Mouse (Mus musculus) embryonic facial prominence, embryonic 10.5 days (tissue): ENCODE measurements around the gene Nos2. TPM values are rescaled to one million over a fixed set of nuclear protein-coding genes. Genes with fewer than 3 reads are reported as not detected.
A peak's percentile ranks its signal among the peaks of the same experiment; 100 is the strongest.

Experiments
- DNase-seq: peaks from one replicate; pipeline ENCODE4 v3.0.0-alpha.2; 2017; ENCODE audit warnings: low spot score
- H3K27ac ChIP-seq: fragments of 300-500 bp; sonication (generic); replicated peaks from 2 replicates; pipeline ENCODE4 v1.5.1; 2016; ENCODE audit warnings: mild to moderate bottlenecking
- H3K27me3 ChIP-seq: fragments of 300-500 bp; sonication (generic); replicated peaks from 2 replicates; pipeline ENCODE4 v1.6.1; 2016; ENCODE audit warnings: low read depth, mild to moderate bottlenecking; ENCODE audit not compliant: poor library complexity, severe bottlenecking
- H3K36me3 ChIP-seq: fragments of 300-500 bp; sonication (generic); replicated peaks from 2 replicates; pipeline ENCODE4 v1.6.1; 2016; ENCODE audit warnings: mild to moderate bottlenecking, moderate library complexity
- H3K4me1 ChIP-seq: fragments of 300-500 bp; sonication (generic); 2 replicates; pipeline ENCODE4 v1.6.1; 2016
- H3K4me3 ChIP-seq: fragments of 300-500 bp; sonication (generic); 2 replicates; pipeline ENCODE4 v1.5.1; 2016; ENCODE audit warnings: mild to moderate bottlenecking, moderate library complexity
- H3K9me3 ChIP-seq: fragments of 300-500 bp; sonication (generic); 2 replicates; pipeline ENCODE4 v1.6.1; 2016; ENCODE audit warnings: mild to moderate bottlenecking
- WGBS: fragments of 180-500 bp; shearing (Covaris S2); methylation state at CpG from one replicate; pipeline ENCODE4 v1.1.7; 2016; 5-methylcytosine and 5-hydroxymethylcytosine counted together
- polyA plus RNA-seq: library from polyadenylated mRNA; unstranded; fragments of >200 nt; fragmentation: Nextera tagmentation; extraction: Ambion mirVana; gene quantifications from 2 replicates; pipeline ENCODE4 v1.2.1, GENCODE M21; 2016

The Nos2 gene
- polyA plus RNA-seq, 1 experiment from 2014 or later = 1.3 TPM

DNA sequence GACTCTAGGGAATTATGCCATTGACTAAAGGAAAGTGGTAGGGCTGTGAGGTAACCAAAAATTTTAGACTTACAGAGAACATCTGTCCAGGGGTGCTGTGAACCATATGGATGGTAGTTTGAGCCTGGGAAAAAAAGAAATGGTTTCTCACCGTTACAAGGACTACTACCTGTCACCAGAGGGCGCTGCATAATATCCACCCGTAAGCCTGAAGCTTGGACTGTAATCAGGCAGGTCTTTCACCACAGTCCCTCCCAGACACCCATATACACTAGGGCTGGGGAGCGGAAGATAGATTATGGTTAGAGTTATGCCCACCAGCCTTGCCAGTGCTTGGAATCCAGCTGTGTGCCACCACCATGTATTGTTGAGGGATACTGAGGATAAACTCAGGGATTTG lies 46.8 kb downstream of the Nos2 start:
- 23% methylated on average over 4 of the region's 4 CpGs for WGBS
- DNase-seq = peak; percentile 41
- H3K27ac ChIP-seq = no peak overlapping the region
- no peaks in the 10 kb centered on the region for H3K9me3 ChIP-seq
- H3K27me3 ChIP-seq = no peaks in the 10 kb centered on the region
- no peaks in the 10 kb centered on the region for H3K36me3 ChIP-seq
- H3K4me3 ChIP-seq = no peak overlapping the region
- H3K4me1 ChIP-seq = peaks cover 12% of the 10 kb centered on the region

DNA sequence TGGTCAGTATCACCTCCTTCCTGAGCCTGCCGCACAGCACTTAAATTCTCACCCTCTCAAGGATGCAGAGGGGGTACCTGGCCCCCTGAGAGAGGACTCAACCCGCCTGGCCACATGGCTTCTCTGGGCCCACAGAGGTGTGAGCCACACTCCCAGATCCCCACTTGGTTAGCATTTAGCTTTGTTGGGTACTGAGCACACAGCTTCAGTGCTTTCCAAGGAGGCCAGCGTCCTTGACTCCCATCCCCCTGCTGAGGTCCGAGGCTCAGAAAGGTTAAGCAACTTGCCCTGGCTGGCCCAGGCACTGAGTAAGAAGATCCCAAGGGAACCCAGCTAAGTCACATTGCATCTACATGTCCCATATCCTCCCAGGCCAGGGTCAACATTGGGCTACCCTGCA lies 47.5 kb downstream of the Nos2 start:
- H3K9me3 ChIP-seq = no peaks in the 10 kb centered on the region
- WGBS = 65% methylated on average over 4 of the region's 4 CpGs
- H3K4me1 ChIP-seq = peaks cover 19% of the 10 kb centered on the region
- no peaks in the 10 kb centered on the region for H3K36me3 ChIP-seq
- H3K27me3 ChIP-seq = no peaks in the 10 kb centered on the region
- H3K27ac ChIP-seq = no peak overlapping the region
- no peak for DNase-seq
- no peak overlapping the region for H3K4me3 ChIP-seq

DNA sequence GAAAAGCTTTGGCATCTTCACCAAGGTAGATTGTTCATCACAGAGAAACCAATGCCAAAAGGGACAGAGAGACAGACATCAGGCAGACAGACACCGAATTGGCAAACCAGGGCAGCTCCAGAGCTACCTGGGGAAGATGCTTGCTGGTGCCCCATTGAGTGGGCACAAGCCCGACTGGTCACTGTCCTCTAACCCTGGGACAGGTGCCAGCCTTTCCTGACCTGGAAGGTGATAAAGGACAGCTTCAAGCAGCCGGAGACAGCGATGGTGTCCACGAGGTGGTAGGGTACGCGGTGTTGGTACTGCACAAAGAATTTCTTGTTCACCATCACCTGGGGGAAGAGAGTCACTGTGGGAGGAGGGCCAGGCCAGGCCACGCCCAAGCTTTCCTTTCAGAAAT lies 50.5 kb downstream of the Nos2 start:
- H3K4me3 ChIP-seq = no peak overlapping the region
- H3K27me3 ChIP-seq = no peaks in the 10 kb centered on the region
- H3K27ac ChIP-seq = no peak overlapping the region
- no peaks in the 10 kb centered on the region for H3K9me3 ChIP-seq
- peaks cover 26% of the 10 kb centered on the region for H3K4me1 ChIP-seq
- WGBS = 82% methylated on average over 8 of the region's 8 CpGs
- DNase-seq = no peak
- no peaks in the 10 kb centered on the region for H3K36me3 ChIP-seq

DNA sequence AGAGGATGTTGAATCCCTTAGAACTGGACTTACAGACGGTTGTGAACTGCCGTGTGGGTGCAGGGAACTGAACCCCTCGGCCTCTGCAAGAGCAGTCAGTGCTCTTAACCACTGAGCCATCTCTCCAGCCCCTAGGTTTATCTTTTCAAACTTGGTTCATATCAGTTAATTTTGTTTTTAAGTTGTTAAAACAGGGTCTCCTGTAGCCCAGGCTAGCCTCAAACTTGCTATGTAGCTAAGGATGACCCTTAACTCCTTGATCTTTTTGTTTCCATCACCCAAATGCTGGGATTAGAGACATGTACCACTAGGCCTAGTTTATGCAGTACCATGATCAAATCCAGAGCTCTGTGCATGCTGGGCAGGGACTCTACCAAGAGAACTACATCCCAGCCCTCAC lies 51.2 kb downstream of the Nos2 start:
- no peaks in the 10 kb centered on the region for H3K36me3 ChIP-seq
- no peak for DNase-seq
- no peaks in the 10 kb centered on the region for H3K9me3 ChIP-seq
- H3K27me3 ChIP-seq = no peaks in the 10 kb centered on the region
- WGBS = 89% methylated on average over 3 of the region's 3 CpGs
- H3K27ac ChIP-seq = no peak overlapping the region
- H3K4me1 ChIP-seq = peaks cover 26% of the 10 kb centered on the region
- H3K4me3 ChIP-seq = no peak overlapping the region

DNA sequence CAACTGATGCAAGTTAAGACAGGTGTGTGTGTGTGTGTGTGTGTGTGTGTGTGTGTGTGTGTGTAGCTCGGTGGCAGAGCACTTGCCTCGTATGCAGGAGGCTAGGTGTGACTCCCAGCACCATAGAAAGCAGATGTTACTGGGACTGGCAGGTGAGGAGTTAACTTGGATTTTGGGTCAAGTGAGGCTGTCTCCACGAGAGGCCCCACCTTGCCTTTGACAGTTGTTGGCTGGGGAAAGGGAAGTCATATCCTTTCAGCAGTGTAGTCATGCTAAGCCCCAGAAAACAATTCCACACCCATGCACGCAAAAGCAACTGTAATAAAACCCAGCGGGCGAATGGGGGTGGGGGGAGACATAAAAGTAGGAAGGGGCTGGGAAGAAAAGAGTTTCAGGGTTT lies 51.7 kb downstream of the Nos2 start:
- Histone ChIP-seq H3K4me1 (peaks cover 26% of the 10 kb centered on the region), H3K27ac (no peak overlapping the region), H3K9me3 (no peaks in the 10 kb centered on the region), H3K36me3 (no peaks in the 10 kb centered on the region), H3K27me3 (no peaks in the 10 kb centered on the region), H3K4me3 (no peak overlapping the region)
- DNase-seq = no peak
- WGBS = 49% methylated on average over 6 of the region's 6 CpGs

DNA sequence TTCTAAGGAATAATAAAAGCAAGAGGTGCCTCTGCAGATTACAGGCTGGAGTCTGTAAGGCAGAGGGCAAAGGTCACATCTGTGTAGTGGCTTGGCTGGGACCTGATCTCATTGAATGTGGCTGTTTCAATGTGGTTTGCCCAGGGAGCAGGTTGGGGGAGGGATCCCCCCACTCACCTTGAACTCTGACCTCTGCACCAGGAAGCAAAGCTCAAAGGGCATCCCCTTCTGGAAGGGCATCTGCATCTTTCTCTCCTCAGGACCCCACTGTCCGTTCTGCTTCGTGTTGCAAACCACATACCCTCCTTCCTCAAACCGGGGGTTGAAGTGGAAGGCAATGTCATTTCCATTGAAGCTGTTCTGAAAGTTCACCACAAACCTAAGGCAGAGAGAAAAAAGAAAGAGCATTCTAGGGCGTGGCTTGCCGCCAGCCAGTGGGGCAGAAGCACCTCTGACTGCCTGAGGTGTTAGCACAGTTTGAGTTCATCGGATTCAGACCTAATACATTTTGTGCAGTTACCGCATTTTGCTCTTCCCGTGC lies 52.3 kb downstream of the Nos2 start:
- no peak overlapping the region; the same call in 1 of the 2 replicates for H3K27ac ChIP-seq
- no peak overlapping the region for H3K4me3 ChIP-seq
- no peaks in the 10 kb centered on the region for H3K36me3 ChIP-seq
- peaks cover 23% of the 10 kb centered on the region for H3K4me1 ChIP-seq
- DNase-seq = peak; percentile 51
- H3K9me3 ChIP-seq = no peaks in the 10 kb centered on the region
- 56% methylated on average over 8 of the region's 8 CpGs for WGBS
- H3K27me3 ChIP-seq = no peaks in the 10 kb centered on the region

DNA sequence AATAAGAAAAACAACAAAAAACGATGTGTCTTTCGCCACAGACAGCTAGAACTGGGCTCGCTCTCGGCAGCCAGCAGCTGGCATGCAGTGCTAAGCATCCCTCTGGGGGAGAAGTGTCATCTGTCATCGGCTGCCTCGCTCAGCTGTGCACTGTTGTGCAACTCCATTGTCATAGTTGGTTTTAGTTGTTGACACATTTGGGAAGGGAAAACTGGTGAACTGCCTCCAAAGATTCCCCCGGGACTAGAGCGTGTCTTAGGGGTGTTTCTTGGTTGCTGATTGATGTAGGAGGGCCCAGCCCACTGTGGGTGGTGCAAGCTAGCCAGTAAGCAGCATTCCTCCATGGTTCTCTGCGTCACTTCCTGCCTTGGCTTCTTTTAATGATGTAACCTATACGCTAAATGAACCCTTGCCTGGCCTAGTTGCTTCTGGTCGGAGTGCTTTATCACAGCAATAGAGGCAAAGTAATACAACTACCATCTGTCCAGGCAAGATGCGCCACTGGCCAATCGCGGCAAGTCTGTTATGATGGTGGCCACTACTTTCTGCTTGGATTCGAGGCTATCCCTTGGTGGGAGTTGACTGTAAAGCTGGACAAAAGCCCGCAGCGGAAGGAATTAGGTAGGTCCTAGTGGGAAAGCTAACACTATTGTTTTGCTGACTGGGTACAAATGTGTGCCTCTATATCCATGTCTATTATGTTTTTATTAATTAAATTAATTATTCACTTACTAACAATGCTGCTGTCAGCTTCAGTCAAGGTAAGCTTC lies 53.0 kb downstream of the Nos2 start:
- no peaks in the 10 kb centered on the region for H3K27me3 ChIP-seq
- H3K4me3 ChIP-seq = no peak overlapping the region
- H3K4me1 ChIP-seq = peaks cover 19% of the 10 kb centered on the region
- H3K36me3 ChIP-seq = no peaks in the 10 kb centered on the region
- no peak overlapping the region; the same call in 1 of the 2 replicates for H3K27ac ChIP-seq
- peak; percentile 18 for DNase-seq
- 72% methylated on average over 17 of the region's 17 CpGs for WGBS
- no peaks in the 10 kb centered on the region for H3K9me3 ChIP-seq

DNA sequence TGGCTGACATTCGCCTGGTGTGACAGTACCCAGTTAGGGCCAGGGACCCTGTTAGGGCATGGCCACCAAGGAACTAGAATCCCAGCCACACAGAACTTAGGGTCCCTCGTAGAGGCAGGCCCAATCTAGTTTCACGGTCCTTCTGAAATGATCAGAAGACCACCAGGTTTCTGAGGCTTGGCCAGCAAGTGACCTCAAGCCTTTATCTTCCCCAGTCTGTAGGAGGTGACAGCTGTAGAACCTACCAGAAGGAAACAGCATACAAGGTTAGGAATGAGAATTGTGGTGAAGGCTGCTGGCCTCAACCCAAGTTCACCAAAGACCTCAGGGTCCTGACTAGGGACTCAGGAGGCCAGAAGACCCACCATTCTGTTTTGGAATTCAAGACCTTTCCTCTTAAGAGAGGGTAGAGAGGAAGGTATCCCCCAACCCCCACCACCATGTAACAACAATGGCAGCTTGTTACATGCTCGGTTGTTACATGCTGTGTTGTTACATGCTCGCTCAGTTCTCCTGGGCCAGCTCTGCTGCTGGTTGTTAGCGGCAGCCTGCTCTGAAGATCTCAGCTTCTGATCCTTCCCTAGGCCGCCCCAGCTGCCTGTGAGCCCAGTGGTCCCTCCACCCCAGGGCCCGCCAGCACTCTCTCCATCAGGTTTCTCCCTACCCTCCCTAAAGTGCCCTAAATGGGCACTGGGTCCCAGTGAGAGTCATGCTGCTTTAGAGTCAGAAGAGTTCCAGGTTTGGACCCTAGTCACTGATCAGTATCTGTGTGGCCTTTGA lies 56.3 kb downstream of the Nos2 start:
- Histone ChIP-seq H3K27ac (no peak overlapping the region), H3K4me3 (no peak overlapping the region), H3K9me3 (no peaks in the 10 kb centered on the region), H3K27me3 (no peaks in the 10 kb centered on the region), H3K4me1 (peaks cover 19% of the 10 kb centered on the region), H3K36me3 (no peaks in the 10 kb centered on the region)
- DNase-seq = no peak
- WGBS = 80% methylated on average over 8 of the region's 8 CpGs

DNA sequence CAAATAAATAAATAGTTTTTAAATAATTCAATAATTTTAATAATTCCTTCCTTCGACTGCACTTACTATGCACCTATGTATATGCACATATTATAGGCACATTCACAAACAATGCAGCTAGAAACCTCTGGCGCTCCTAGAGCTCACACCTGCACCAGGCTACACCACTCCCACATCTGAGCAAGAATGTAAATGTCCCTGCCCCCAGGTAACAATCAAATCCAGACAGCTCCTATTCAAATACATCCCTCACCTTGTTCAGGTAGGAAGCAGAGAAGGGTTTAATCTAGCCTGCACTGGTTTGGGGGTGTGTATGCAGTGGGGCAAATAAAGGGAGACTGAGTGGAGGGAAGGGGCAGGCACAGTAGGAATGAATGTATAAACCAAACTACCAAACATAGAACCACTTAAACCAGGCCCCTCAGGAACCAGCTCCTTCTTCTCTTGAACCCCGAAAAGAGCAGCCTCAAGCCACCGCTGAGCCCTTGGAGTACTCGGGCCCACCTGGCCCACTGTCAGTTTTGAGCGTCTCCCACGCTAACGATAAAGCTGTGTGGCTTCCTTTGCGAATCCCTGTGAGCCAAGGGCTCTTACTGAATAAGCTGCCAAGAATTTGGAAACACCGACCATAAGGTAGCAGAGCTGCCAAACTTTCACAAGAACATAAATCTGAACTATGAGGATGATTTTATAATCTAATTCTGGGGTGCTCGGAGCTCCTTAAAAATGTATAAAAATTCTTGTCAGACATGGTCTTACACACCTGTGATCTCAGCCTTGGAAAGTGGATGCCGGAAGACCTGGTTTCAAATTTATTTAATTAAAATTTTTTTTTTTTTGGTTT lies 57.8 kb downstream of the Nos2 start:
- 90% methylated on average over 12 of the region's 12 CpGs for WGBS
- Histone ChIP-seq H3K9me3 (no peaks in the 10 kb centered on the region), H3K27me3 (no peaks in the 10 kb centered on the region), H3K4me1 (peaks cover 4% of the 10 kb centered on the region), H3K4me3 (no peak overlapping the region), H3K27ac (no peak overlapping the region), H3K36me3 (no peaks in the 10 kb centered on the region)
- DNase-seq = no peak

DNA sequence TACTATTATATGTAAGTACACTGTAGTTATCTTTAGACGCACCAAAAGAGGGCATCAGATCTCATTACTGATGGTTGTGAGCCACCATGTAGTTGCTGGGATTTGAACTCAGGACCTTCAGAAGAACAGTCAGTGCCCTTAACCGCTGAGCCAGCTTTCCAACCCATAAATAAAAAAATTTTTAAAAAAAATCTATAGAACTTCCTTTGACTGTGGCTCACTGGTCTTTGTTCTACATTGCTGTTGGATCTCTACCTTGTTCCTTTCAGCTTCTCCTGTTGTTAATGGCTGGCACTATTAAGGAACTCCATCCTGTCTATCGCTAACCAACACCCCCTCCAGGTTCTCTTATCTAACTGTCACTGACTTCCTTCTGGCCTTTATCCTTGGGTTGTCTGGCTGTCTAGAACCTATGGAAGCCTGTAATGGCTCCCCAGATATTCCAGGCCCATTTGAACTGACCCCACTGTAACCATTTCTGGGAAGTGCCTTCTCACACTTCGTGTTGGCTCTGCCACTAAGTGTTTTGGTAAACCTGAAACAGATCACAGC lies 59.6 kb downstream of the Nos2 start:
- H3K4me1 ChIP-seq = peaks cover 2% of the 10 kb centered on the region; the same call in 1 of the 2 replicates
- no peak overlapping the region for H3K27ac ChIP-seq
- 80% methylated on average over 4 of the region's 4 CpGs for WGBS
- DNase-seq = no peak
- no peak overlapping the region for H3K4me3 ChIP-seq
- H3K36me3 ChIP-seq = no peaks in the 10 kb centered on the region
- H3K27me3 ChIP-seq = no peaks in the 10 kb centered on the region
- no peaks in the 10 kb centered on the region for H3K9me3 ChIP-seq

DNA sequence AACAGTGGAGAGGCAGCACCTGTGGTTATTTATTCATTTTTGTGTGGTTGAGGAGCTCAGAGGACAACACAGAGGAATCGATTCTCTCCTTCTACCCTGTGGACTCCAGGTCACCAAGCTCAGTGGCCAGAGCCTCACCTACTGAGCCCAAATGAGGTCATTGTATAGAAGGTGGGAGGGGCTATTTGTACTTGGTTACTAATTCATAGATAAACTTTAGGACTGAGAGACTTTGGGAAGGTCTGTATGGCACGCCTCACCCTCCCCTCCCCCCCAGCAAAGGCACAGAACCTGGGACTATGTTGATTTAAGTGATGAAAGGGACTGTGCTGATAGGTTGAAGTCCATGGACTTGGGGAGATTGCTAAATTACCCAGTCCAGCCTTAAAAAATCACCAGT lies 61.5 kb downstream of the Nos2 start:
- H3K27me3 ChIP-seq = no peaks in the 10 kb centered on the region
- DNase-seq = no peak
- WGBS = 80% methylated on average over 2 of the region's 2 CpGs
- H3K4me1 ChIP-seq = peaks cover 2% of the 10 kb centered on the region; the same call in 1 of the 2 replicates
- no peak overlapping the region for H3K4me3 ChIP-seq
- no peaks in the 10 kb centered on the region for H3K36me3 ChIP-seq
- H3K9me3 ChIP-seq = no peaks in the 10 kb centered on the region
- H3K27ac ChIP-seq = no peak overlapping the region
